8 mouse cellular contexts compared by ENCODE assay signal in genomic region chr6:114883261-114883740, GRCm38 (mm10).
DNase-seq lines count a peak whose midpoint lies in the region; ATAC-seq lines count a peak whose summit lies in the region.

No protein-coding gene starts in this region.

- peak overlapping the region; percentile 20 for H3K4me2 ChIP-seq in embryonic facial prominence, embryonic 11.5 days (ENCODE audit: low read depth, low read length)

- no peaks in the 10 kb centered on the region for H3K27me3 ChIP-seq in embryonic facial prominence, embryonic 11.5 days (ENCODE audit: control insufficient read depth, insufficient read depth, low read length)

- peak overlapping the region; percentile 89 for H3K27ac ChIP-seq in embryonic facial prominence, embryonic 11.5 days (replicated peaks; ENCODE audit: low read depth, low read length)

- WGBS in embryonic facial prominence, embryonic 11.5 days = 1% methylated on average over 9 of the region's 9 CpGs

- peak overlapping the region; percentile 54 for H3K9ac ChIP-seq in embryonic facial prominence, embryonic 11.5 days (replicated peaks; ENCODE audit: low read length)

- H3K9me3 ChIP-seq in embryonic facial prominence, embryonic 11.5 days (replicated peaks; ENCODE audit: control insufficient read depth, low read length) = no peaks in the 10 kb centered on the region

- DNase-seq in layer of hippocampus, adult 11-12 months (ENCODE audit: low spot score) = peak; percentile 79
- DNase-seq in layer of hippocampus, postnatal 25 days (ENCODE audit: extremely low spot score in 1 of 2, low spot score in 1 of 2) = no peak
- DNase-seq in embryonic facial prominence, embryonic 11.5 days (ENCODE audit: low spot score) = peak; percentile 94
- DNase-seq in heart, adult 8-10 months (ENCODE audit: low spot score) = peak; percentile 81
- DNase-seq in kidney, adult 11 months = peak; percentile 88
- peak; percentile 82 for DNase-seq in left cerebral cortex, postnatal 4 days
- DNase-seq in mesoderm, embryonic 11.5 days (ENCODE audit: low read depth, low spot score) = peak; percentile 92
- peak; percentile 74 to 79 for DNase-seq in right cerebral cortex, postnatal 36 days (ENCODE audit: low spot score in 2 of 2)

- peaks cover 11% of the 10 kb centered on the region for H3K4me1 ChIP-seq in embryonic facial prominence, embryonic 11.5 days (ENCODE audit: control insufficient read depth, insufficient read depth, low read length)

- ATAC-seq in embryonic facial prominence, embryonic 11.5 days (replicated peaks; ENCODE audit: insufficient number of reproducible peaks, low FRiP score, low TSS enrichment, low read depth) = peak; percentile 80

- no peaks in the 10 kb centered on the region; the same call in 1 of the 2 replicates for H3K36me3 ChIP-seq in embryonic facial prominence, embryonic 11.5 days (replicated peaks; ENCODE audit: control insufficient read depth, insufficient read depth, low read depth, low read length)

- intact Hi-C loops in left cerebral cortex, postnatal 4 days (cut with DNase I) = loop anchor here (5.0 kb wide), 1 partner anchor 39 kb away; no protein-coding TSS in a partner anchor

- no peak overlapping the region for H3K4me3 ChIP-seq in embryonic facial prominence, embryonic 11.5 days (ENCODE audit: low read depth, low read length)

Comparison
In these comparisons a context has a peak if more than half of its experiments do, and no peak if none do; other contexts are left out.
1. DNase-seq: peak in layer of hippocampus, adult 11-12 months (single experiment), embryonic facial prominence, embryonic 11.5 days (single experiment), heart, adult 8-10 months (single experiment), kidney, adult 11 months (single experiment), left cerebral cortex, postnatal 4 days (single experiment), mesoderm, embryonic 11.5 days (single experiment) and right cerebral cortex, postnatal 36 days (2 of 2); none in layer of hippocampus, postnatal 25 days (0 of 2).